Mouse (Mus musculus) kidney, embryonic 16.5 days (tissue): ENCODE measurements at regions not wholly inside any gene's neighbourhood (a gene's known extent, or its start where the extent isn't known, plus 50 kb on each side); places are given as distances from the start of the nearest gene placed in this dataset.
A peak's percentile ranks its signal among the peaks of the same experiment; 100 is the strongest.

Source experiments
- ATAC-seq: fragments of 200-750 bp; cut with Nextera tagmentation; 2 replicates; pipeline ENCODE4 v1.8.0; 2017; ENCODE audit warnings: moderate TSS enrichment; ENCODE audit not compliant: low FRiP score, low TSS enrichment
- H3K27ac ChIP-seq: fragments of 300-500 bp; sonication (generic); 2 replicates; pipeline ENCODE4 v1.5.1; 2014; ENCODE audit warnings: low read length
- H3K27me3 ChIP-seq: fragments of 300-500 bp; sonication (generic); 2 replicates; pipeline ENCODE4 v1.6.1; 2014; ENCODE audit warnings: low read length, control low read depth, mixed read lengths; ENCODE audit not compliant: insufficient read depth
- H3K36me3 ChIP-seq: fragments of 300-500 bp; sonication (generic); 2 replicates; pipeline ENCODE4 v1.6.1; 2014; ENCODE audit warnings: low read length, control low read depth, mixed read lengths; ENCODE audit not compliant: insufficient read depth
- H3K4me1 ChIP-seq: fragments of 300-500 bp; sonication (generic); 2 replicates; pipeline ENCODE4 v1.6.1; 2014; ENCODE audit warnings: low read length, control low read depth, mixed read lengths; ENCODE audit not compliant: insufficient read depth
- H3K4me2 ChIP-seq: fragments of 300-500 bp; sonication (generic); replicated peaks from 2 replicates; pipeline ENCODE4 v1.6.1; 2014; ENCODE audit warnings: low read depth, low read length
- H3K4me3 ChIP-seq: fragments of 300-500 bp; sonication (generic); 2 replicates; pipeline ENCODE4 v1.5.1; 2014; ENCODE audit warnings: mild to moderate bottlenecking, low read length
- H3K9ac ChIP-seq: fragments of 300-500 bp; sonication (generic); replicated peaks from 2 replicates; pipeline ENCODE4 v1.6.1; 2014; ENCODE audit warnings: low read length
- H3K9me3 ChIP-seq: fragments of 300-500 bp; sonication (generic); 2 replicates; pipeline ENCODE4 v1.6.1; 2016; ENCODE audit warnings: low read length, control low read depth
- WGBS: fragments of 180-500 bp; shearing (Covaris S2); extraction: QIAGEN DNeasy Blood & Tissue Kit; methylation state at CpG from one replicate; pipeline ENCODE4 v1.1.7; 2014; 5-methylcytosine and 5-hydroxymethylcytosine counted together

GRCm38 (mm10) chr12:8844748-8845147 is 73.6 kb downstream of the Sdc1 start:
- no peak overlapping the region for H3K4me3 ChIP-seq
- no peaks in the 10 kb centered on the region for H3K36me3 ChIP-seq
- H3K4me2 ChIP-seq, result no peak overlapping the region
- H3K27me3 ChIP-seq, result no peaks in the 10 kb centered on the region
- ATAC-seq, result no peak
- no peaks in the 10 kb centered on the region for H3K9me3 ChIP-seq
- 59% methylated on average over 5 of the region's 5 CpGs for WGBS
- no peak overlapping the region for H3K27ac ChIP-seq
- H3K9ac ChIP-seq, result no peak overlapping the region
- peaks cover 10% of the 10 kb centered on the region for H3K4me1 ChIP-seq

DNA sequence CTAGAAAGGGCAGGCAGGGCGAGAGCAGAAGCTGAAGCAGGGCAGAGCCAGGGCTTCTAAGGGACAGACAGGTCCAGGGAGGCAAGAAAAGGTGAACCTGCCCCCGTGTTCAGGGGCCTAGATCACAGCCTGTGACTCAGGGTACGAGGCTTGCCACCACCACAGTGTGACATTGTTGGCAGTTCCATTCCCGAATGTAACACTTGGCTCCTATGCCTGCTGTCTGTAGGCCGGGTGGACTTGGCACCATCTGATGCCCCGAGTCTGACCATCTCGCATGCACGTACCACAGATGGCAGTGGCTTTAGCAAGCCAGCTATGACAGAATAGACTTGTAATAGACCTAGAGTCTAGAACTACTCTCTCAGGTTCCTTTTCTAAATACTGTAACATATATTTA is 74.3 kb downstream of the Sdc1 start:
- no peak overlapping the region for H3K9ac ChIP-seq
- H3K9me3 ChIP-seq, result no peaks in the 10 kb centered on the region
- no peak overlapping the region for H3K4me2 ChIP-seq
- no peaks in the 10 kb centered on the region for H3K36me3 ChIP-seq
- 88% methylated on average over 8 of the region's 8 CpGs for WGBS
- peaks cover 10% of the 10 kb centered on the region for H3K4me1 ChIP-seq
- H3K4me3 ChIP-seq, result no peak overlapping the region
- no peak overlapping the region for H3K27ac ChIP-seq
- H3K27me3 ChIP-seq, result no peaks in the 10 kb centered on the region
- ATAC-seq, result no peak

DNA sequence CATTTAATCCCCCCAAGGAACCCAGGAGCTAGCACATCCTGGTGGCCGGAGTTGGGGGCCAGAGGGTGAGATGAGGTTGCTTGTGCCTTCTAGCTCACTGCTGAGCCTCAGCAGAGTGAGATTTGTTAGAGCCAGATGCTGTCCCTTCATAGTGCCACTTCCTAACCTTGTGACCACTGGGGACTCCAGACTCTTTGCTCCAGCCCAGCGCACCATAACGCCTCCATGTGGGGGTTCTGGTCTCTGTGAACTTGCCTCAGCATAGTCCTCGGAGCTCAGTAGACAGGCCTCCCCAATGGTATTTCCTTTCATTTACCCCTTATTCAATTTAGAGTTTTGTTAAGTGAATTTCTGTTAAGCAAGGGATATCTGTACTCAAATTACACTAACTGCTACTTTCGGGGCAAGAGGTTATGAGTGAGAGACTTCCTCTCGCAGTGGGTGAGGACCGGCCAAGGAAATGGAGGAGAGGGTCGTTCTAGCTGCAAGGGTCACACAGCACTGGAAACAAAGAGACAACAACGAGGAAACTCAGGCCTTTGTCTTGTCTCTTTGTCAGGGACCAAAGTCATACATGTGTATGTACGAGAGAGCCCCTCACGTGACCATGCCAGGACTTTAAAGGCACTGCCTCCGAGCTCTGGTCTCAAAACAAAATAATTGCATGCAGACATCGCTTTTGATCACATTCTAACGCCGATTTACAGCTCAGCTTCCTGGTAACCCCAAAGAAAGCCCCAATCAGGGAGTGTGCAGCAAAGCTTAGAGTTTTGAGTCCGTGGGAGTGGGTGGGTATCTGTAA is 74.8 kb upstream of the Laptm4a start:
- peak; percentile 54; the same call in 1 of the 2 replicates for ATAC-seq
- peaks cover 10% of the 10 kb centered on the region for H3K4me1 ChIP-seq
- H3K36me3 ChIP-seq, result no peaks in the 10 kb centered on the region
- H3K27me3 ChIP-seq, result no peaks in the 10 kb centered on the region
- H3K9ac ChIP-seq, result 0 out of 2 replicates have a peak overlapping the region, but pooled peaks have one; percentile 17
- 24% methylated on average over 16 of the region's 16 CpGs for WGBS
- no peaks in the 10 kb centered on the region for H3K9me3 ChIP-seq
- H3K4me3 ChIP-seq, result no peak overlapping the region
- 0 out of 2 replicates have a peak overlapping the region, but pooled peaks have one; percentile 16 for H3K4me2 ChIP-seq
- H3K27ac ChIP-seq, result no peak overlapping the region

DNA sequence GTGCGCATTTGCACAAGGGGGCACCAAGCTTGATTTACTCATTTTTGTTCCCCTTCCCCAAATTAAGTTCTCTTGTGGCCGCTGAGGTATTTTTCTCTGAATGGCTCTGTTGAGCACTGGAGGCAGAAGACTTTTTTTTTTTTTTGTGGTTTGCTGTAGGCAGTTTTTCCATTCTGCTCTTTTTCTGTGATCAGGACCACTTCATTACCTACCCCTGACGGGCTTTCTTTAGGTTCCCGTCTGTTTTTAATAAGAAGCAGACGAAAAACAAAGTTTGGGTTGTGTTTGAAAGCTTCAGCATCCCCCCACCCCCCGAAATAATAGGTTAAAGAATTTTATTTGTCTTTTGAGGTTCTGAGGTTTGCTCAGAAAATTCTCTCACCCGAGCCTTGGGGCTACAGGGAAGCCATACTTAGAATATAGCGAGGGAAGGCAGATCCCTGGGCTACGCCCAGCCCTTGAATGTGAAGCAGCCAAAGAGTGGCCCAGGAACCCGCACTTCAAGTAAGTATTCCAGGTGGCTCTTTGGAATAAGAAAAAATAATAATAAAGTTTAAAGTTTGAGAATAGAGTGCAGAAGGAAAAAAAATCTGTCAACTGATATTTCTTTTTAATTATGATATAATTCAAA is 74.1 kb upstream of the Laptm4a start:
- 69% methylated on average over 10 of the region's 10 CpGs for WGBS
- Histone ChIP-seq H3K4me1 (peaks cover 10% of the 10 kb centered on the region), H3K9me3 (no peaks in the 10 kb centered on the region), H3K9ac (0 out of 2 replicates have a peak overlapping the region, but pooled peaks have one; percentile 17), H3K4me3 (no peak overlapping the region), H3K27me3 (no peaks in the 10 kb centered on the region), H3K4me2 (0 out of 2 replicates have a peak overlapping the region, but pooled peaks have one; percentile 11), H3K36me3 (no peaks in the 10 kb centered on the region), H3K27ac (no peak overlapping the region)
- no peak for ATAC-seq

GRCm38 (mm10) chr12:8847858-8848383 is 73.5 kb upstream of the Laptm4a start:
- Histone ChIP-seq H3K9ac (no peak overlapping the region), H3K4me3 (no peak overlapping the region), H3K36me3 (no peaks in the 10 kb centered on the region), H3K27ac (no peak overlapping the region), H3K9me3 (no peaks in the 10 kb centered on the region), H3K4me2 (no peak overlapping the region), H3K27me3 (no peaks in the 10 kb centered on the region), H3K4me1 (peaks cover 10% of the 10 kb centered on the region)
- no peak for ATAC-seq
- WGBS, result 79% methylated on average over 8 of the region's 8 CpGs

DNA sequence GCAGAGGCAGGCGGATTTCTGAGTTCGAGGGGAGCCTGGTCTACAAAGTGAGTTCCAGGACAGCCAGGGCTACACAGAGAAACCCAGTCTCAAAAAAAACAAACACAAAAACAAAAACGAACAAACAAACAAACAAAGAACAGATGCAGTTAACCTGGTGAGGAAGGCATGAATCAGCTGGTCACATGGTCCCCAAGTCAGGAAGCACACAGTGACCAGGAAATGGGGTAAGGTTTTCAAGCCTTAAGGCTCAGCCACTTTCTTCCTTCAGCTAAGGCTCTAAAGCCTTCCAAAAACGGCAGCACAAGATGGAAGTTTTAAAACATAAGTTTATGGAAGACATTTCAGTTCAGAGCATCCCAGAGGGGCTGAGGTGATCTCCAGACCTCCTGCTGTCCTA is 67.6 kb upstream of the Laptm4a start:
- ATAC-seq, result no peak
- Histone ChIP-seq H3K4me2 (no peak overlapping the region), H3K4me3 (no peak overlapping the region), H3K27ac (no peak overlapping the region), H3K9ac (no peak overlapping the region), H3K36me3 (no peaks in the 10 kb centered on the region), H3K27me3 (no peaks in the 10 kb centered on the region), H3K4me1 (peaks cover 13% of the 10 kb centered on the region), H3K9me3 (no peaks in the 10 kb centered on the region)
- 91% methylated on average over 4 of the region's 4 CpGs for WGBS

DNA sequence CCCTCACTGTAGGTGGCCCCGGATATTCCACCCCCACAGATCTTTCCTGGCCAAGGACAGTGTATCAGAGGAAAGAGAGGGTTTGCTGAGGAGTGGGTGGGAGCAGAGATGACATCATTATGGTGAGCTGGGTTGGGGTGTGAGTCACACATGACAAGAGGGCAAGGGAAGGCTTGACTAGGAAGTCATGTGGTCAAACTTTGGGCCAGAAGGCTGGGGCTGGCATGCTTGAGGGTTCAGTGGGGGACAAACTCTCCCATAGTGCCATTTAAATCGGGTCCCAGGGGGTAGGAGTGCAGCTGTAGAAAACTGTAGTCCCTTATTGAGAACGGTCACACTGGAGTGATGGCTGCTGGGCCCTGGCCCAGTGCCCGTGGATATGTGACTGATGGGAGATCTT is 67.1 kb upstream of the Laptm4a start:
- no peaks in the 10 kb centered on the region for H3K9me3 ChIP-seq
- peaks cover 19% of the 10 kb centered on the region for H3K4me1 ChIP-seq
- no peak overlapping the region for H3K27ac ChIP-seq
- WGBS, result 83% methylated on average over 4 of the region's 4 CpGs
- H3K4me2 ChIP-seq, result no peak overlapping the region
- no peaks in the 10 kb centered on the region for H3K27me3 ChIP-seq
- no peak overlapping the region for H3K9ac ChIP-seq
- no peaks in the 10 kb centered on the region for H3K36me3 ChIP-seq
- ATAC-seq, result no peak
- no peak overlapping the region for H3K4me3 ChIP-seq

DNA sequence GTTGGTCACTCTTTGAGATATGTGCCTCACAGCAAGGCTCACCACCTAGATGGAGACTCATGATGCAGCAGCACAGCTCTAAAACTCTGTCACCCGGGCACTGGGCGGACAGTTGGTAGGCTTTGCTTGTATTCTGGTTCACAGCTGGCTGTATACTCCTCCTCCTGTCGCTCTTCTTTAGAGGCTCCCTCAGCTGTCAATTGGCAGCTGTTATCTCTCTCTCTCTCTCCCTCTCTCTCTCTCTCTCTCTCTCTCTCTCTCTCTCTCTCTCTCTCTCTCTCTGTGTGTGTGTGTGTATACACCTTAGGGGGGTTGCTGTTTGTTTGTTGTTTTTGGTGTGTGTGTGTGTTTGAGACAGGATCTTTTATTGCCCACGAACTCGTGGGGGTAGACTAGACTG is 66.3 kb upstream of the Laptm4a start:
- WGBS, result 22% methylated on average over 5 of the region's 5 CpGs
- Histone ChIP-seq H3K27ac (no peak overlapping the region), H3K9me3 (no peaks in the 10 kb centered on the region), H3K36me3 (no peaks in the 10 kb centered on the region), H3K27me3 (no peaks in the 10 kb centered on the region), H3K4me3 (no peak overlapping the region), H3K4me2 (no peak overlapping the region), H3K9ac (no peak overlapping the region), H3K4me1 (peaks cover 20% of the 10 kb centered on the region)
- no peak for ATAC-seq

DNA sequence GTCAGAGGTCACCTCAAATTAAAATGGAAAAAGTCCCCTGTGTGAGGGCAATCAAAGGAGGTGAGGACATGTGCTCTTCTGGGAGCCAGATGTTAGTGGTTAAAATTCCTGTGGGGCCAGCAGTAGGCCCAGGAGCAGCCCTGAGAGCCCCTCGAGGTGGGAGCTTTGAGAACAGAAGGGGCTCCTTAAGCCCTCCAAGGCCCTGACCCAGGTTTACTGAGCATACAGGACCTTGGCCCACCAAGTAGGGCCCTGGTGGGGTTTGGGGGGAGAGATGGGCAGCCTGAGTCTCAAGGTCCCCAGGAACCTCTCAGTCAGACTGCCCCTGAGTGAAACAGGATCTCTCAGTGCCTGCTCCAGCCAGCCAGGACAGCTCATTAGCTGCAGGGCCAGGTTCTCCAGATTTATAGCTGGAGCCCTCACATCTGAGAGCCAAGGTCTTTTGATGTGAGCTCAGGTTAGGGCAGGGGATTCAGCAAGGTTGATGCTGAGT is 65.4 kb upstream of the Laptm4a start:
- Histone ChIP-seq H3K4me1 (peaks cover 20% of the 10 kb centered on the region), H3K27me3 (no peaks in the 10 kb centered on the region), H3K36me3 (no peaks in the 10 kb centered on the region), H3K4me2 (no peak overlapping the region), H3K27ac (no peak overlapping the region), H3K9me3 (no peaks in the 10 kb centered on the region), H3K4me3 (no peak overlapping the region), H3K9ac (no peak overlapping the region)
- ATAC-seq, result peak; percentile 74; the same call in 1 of the 2 replicates
- 15% methylated on average over 1 of the region's 1 CpGs for WGBS

- 56% methylated on average over 8 of the region's 8 CpGs for WGBS
- Histone ChIP-seq H3K4me3 (no peak overlapping the region), H3K4me2 (no peak overlapping the region), H3K9me3 (no peaks in the 10 kb centered on the region), H3K27me3 (no peaks in the 10 kb centered on the region), H3K27ac (no peak overlapping the region), H3K36me3 (no peaks in the 10 kb centered on the region), H3K4me1 (peaks cover 20% of the 10 kb centered on the region), H3K9ac (no peak overlapping the region)
- no peak for ATAC-seq
Measured at GRCm38 (mm10) chr12:8857308-8857707, 64.2 kb upstream of the Laptm4a start.
